Mouse (Mus musculus) MEL (cell line): ENCODE data around the gene Ankrd28. TPM values are rescaled to one million over a fixed set of nuclear protein-coding genes. Genes with fewer than 3 reads are reported as not detected.

ENCODE experiments used
- DNase-seq: peaks from one replicate; pipeline ENCODE4 v3.0.0; 2011; ENCODE audit warnings: low read depth, low spot score
- H3K27ac ChIP-seq: 2 replicates; pipeline ENCODE4 v1.5.1; 2012; ENCODE audit warnings: low read depth, mild to moderate bottlenecking, control low read depth, low read length, moderate library complexity; ENCODE audit not compliant: control insufficient read depth
- H3K27me3 ChIP-seq, 2 experiments: fragments of 150-350 bp in 1 of 2; sonication (generic) in 1 of 2; 2 replicates each; pipeline ENCODE4 v1.6.1; 2012; ENCODE audit warnings: low read length in 2 of 2, mild to moderate bottlenecking in 2 of 2, improper control_type of control experiment in 1 of 2, moderate library complexity in 1 of 2; ENCODE audit not compliant: insufficient read depth in 2 of 2, control insufficient read depth in 1 of 2
- H3K36me3 ChIP-seq, 2 experiments: 2 replicates each; pipeline ENCODE4 v1.6.1; 2012 to 2014; ENCODE audit warnings: low read length in 2 of 2, improper control_type of control experiment in 1 of 2, inconsistent platforms in 1 of 2, mild to moderate bottlenecking in 1 of 2; ENCODE audit not compliant: insufficient read depth in 2 of 2, control insufficient read depth in 1 of 2
- H3K4me1 ChIP-seq, 2 experiments: fragments of 150-350 bp in 1 of 2; sonication (generic) in 1 of 2; 2 replicates each; pipeline ENCODE4 v1.6.1; 2012; ENCODE audit warnings: low read length in 2 of 2, improper control_type of control experiment in 1 of 2, mild to moderate bottlenecking in 1 of 2; ENCODE audit not compliant: insufficient read depth in 2 of 2, control insufficient read depth in 1 of 2
- H3K4me3 ChIP-seq, 2 experiments: fragments of 150-350 bp in 1 of 2; sonication (generic) in 1 of 2; 2 replicates each; pipeline ENCODE4 v1.5.1; 2012; ENCODE audit warnings: low read depth in 2 of 2, low read length in 2 of 2, mild to moderate bottlenecking in 2 of 2, moderate library complexity in 2 of 2, control low read depth in 1 of 2, improper control_type of control experiment in 1 of 2; ENCODE audit not compliant: control insufficient read depth in 1 of 2, insufficient read depth in 1 of 2
- H3K79me2 ChIP-seq: 2 replicates; pipeline ENCODE4 v1.6.1; 2012; ENCODE audit warnings: mild to moderate bottlenecking, low read length, moderate library complexity; ENCODE audit not compliant: control insufficient read depth, poor library complexity, insufficient read depth
- H3K9ac ChIP-seq: 2 replicates; pipeline ENCODE4 v1.6.1; 2012; ENCODE audit warnings: low read depth, mild to moderate bottlenecking, control low read depth, low read length, moderate library complexity; ENCODE audit not compliant: control insufficient read depth, poor library complexity, severe bottlenecking
- H3K9me3 ChIP-seq: fragments of 150-350 bp; sonication (generic); replicated peaks from 2 replicates; pipeline ENCODE4 v1.6.1; 2012; ENCODE audit warnings: mild to moderate bottlenecking, low read length, improper control_type of control experiment, moderate library complexity; ENCODE audit not compliant: insufficient read depth
- BHLHE40 ChIP-seq: IDR thresholded peaks from 2 replicates; pipeline ENCODE4 v1.6.1; 2012; ENCODE audit warnings: low read depth, mild to moderate bottlenecking, inconsistent platforms, low read length, improper control_type of control experiment, borderline replicate concordance
- CHD1 ChIP-seq: IDR thresholded peaks from 2 replicates; pipeline ENCODE4 v1.6.1; 2012; ENCODE audit warnings: low read depth, mild to moderate bottlenecking, inconsistent platforms, low read length, improper control_type of control experiment
- CHD2 ChIP-seq: IDR thresholded peaks from 2 replicates; pipeline ENCODE4 v1.6.1; 2011; ENCODE audit warnings: low read length, improper control_type of control experiment
- CTCF ChIP-seq, 3 experiments: IDR thresholded peaks in 2 of 3; conservative IDR thresholded peaks in 1 of 3; 2 replicates each; pipeline ENCODE4 v1.5.1; 2011 to 2012; ENCODE audit warnings: low read length in 3 of 3, low read depth in 2 of 3, mild to moderate bottlenecking in 2 of 3, improper control_type of control experiment in 1 of 3, inconsistent platforms in 1 of 3, mixed read lengths in 1 of 3, moderate library complexity in 1 of 3; ENCODE audit not compliant: control insufficient read depth in 1 of 3, insufficient read depth in 1 of 3, poor library complexity in 1 of 3, severe bottlenecking in 1 of 3
- EP300 ChIP-seq, 2 experiments: IDR thresholded peaks; 2 replicates each; pipeline ENCODE4 v1.6.1; 2011; ENCODE audit warnings: improper control_type of control experiment in 2 of 2, low read length in 2 of 2, low read depth in 1 of 2, mild to moderate bottlenecking in 1 of 2
- ETS1 ChIP-seq: IDR thresholded peaks from 2 replicates; pipeline ENCODE4 v1.6.1; 2012; ENCODE audit warnings: low read depth, mild to moderate bottlenecking, inconsistent platforms, low read length, improper control_type of control experiment, moderate library complexity
- GATA1 ChIP-seq: IDR thresholded peaks from 2 replicates; pipeline ENCODE4 v1.6.1; 2011; ENCODE audit warnings: low read depth, low read length, improper control_type of control experiment
- HCFC1 ChIP-seq: IDR thresholded peaks from 2 replicates; pipeline ENCODE4 v1.6.1; 2012; ENCODE audit warnings: low read depth, mild to moderate bottlenecking, inconsistent platforms, low read length, improper control_type of control experiment, moderate library complexity
- MAFK ChIP-seq: IDR thresholded peaks from 2 replicates; pipeline ENCODE4 v1.6.1; 2011; ENCODE audit warnings: low read depth, mild to moderate bottlenecking, low read length, improper control_type of control experiment, borderline replicate concordance
- MAZ ChIP-seq: IDR thresholded peaks from 2 replicates; pipeline ENCODE4 v1.6.1; 2012; ENCODE audit warnings: low read depth, mild to moderate bottlenecking, inconsistent platforms, low read length, improper control_type of control experiment
- MEF2A ChIP-seq: IDR thresholded peaks from 2 replicates; pipeline ENCODE4 v1.6.1; 2014; ENCODE audit warnings: low read depth, mild to moderate bottlenecking, inconsistent platforms, low read length, improper control_type of control experiment; ENCODE audit not compliant: poor library complexity, insufficient replicate concordance, severe bottlenecking; ENCODE audit errors: extremely low read depth
- MYC ChIP-seq: IDR thresholded peaks from 2 replicates; pipeline ENCODE4 v1.6.1; 2011; ENCODE audit warnings: low read depth, mild to moderate bottlenecking, low read length, improper control_type of control experiment, moderate library complexity
- NELFE ChIP-seq: IDR thresholded peaks from 2 replicates; pipeline ENCODE4 v1.6.1; 2011; ENCODE audit warnings: low read depth, low read length, improper control_type of control experiment
- POLR2AphosphoS2 ChIP-seq: IDR thresholded peaks from 2 replicates; pipeline ENCODE4 v1.6.1; 2011; ENCODE audit warnings: low read length, improper control_type of control experiment
- TBP ChIP-seq: IDR thresholded peaks from 2 replicates; pipeline ENCODE4 v1.8.0; 2011; ENCODE audit warnings: low read depth, low read length, improper control_type of control experiment
- TCF12 ChIP-seq: IDR thresholded peaks from 2 replicates; pipeline ENCODE4 v1.6.1; 2014; ENCODE audit warnings: low read depth, mild to moderate bottlenecking, inconsistent platforms, low read length, improper control_type of control experiment, moderate library complexity
- UBTF ChIP-seq: IDR thresholded peaks from 2 replicates; pipeline ENCODE4 v1.6.1; 2012; ENCODE audit warnings: low read depth, mild to moderate bottlenecking, inconsistent platforms, low read length, improper control_type of control experiment, moderate library complexity, borderline replicate concordance; ENCODE audit not compliant: insufficient read depth
- USF1 ChIP-seq: IDR thresholded peaks from 2 replicates; pipeline ENCODE4 v1.6.1; 2014; ENCODE audit warnings: low read depth, mild to moderate bottlenecking, inconsistent platforms, low read length, improper control_type of control experiment, moderate library complexity
- USF2 ChIP-seq, 2 experiments: IDR thresholded peaks; 2 replicates each; pipeline ENCODE4 v1.6.1; 2011 to 2012; ENCODE audit warnings: improper control_type of control experiment in 2 of 2, low read length in 2 of 2, borderline replicate concordance in 1 of 2, inconsistent platforms in 1 of 2, low read depth in 1 of 2, mild to moderate bottlenecking in 1 of 2; ENCODE audit not compliant: insufficient read depth in 1 of 2
- polyA plus RNA-seq, 2 experiments: library from polyadenylated mRNA; stranded (reverse) in 1 of 2; unstranded in 1 of 2; fragments of >175 nt in 1 of 2; fragments of >200 nt in 1 of 2; gene quantifications; 2 replicates each; pipeline versions ENCODE4 v1.2.1 to v1.2.4; 2012; ENCODE audit warnings: low replicate concordance in 2 of 2, low read depth in 1 of 2; ENCODE audit not compliant: insufficient read length in 2 of 2, insufficient read depth in 1 of 2, missing spikeins in 1 of 2
- total RNA-seq: library from RNA; depleted of rRNA; stranded (reverse); fragments of 300-350 nt; gene quantifications from 2 replicates; pipeline ENCODE4 v1.2.3, GENCODE M21; 2012

Ankrd28 gene
- total and polyA plus RNA-seq, 3 experiments, result 32.5 to 41.2 (median 38.8) TPM

GRCm38 (mm10) chr14:31748239-31748873 is 82.1 kb downstream of the Ankrd28 start (continued):
- TF ChIP-seq BHLHE40 (no peak), EP300 (IDR thresholded peaks at IDR 0.05; ENCODE audit: low read depth in 1 of 2, low read length in 2 of 2) (no peak), UBTF (no peak)

DNA sequence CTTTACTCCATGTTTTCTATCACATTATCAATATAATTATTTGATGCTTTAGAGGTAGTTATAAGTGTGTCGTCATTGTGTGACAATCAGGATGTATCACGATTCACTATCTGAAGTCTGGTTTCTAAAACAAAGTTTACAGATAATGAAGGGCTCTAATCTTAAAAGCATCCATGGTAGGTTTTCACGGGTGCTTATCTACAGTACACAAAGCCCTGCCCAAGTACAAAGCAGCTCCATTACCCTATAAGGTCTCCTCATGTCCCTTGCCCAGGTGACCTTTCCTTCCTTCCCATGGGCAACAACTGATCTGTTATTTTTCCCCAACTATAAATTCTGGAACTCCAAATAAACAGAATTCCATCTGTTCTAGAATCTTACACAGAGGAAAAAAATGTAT is 87.9 kb downstream of the Ankrd28 start:
- DNase-seq, result no peak
- TF ChIP-seq TCF12 (0 out of 2 replicates have a peak, but pooled peaks have one; percentile 14), UBTF (no peak), EP300 (IDR thresholded peaks at IDR 0.05; ENCODE audit: low read depth in 1 of 2, low read length in 2 of 2) (peak; percentile 35 to 42; a peak in 2 of 4 replicates), GATA1 (peak; percentile 54), POLR2AphosphoS2 (no peak), CHD2 (no peak), BHLHE40 (no peak)
- Histone ChIP-seq H3K79me2 (peaks cover 2% of the 10 kb centered on the region; the same call in 1 of the 2 replicates), H3K4me3 (no peak overlapping the region), H3K36me3 (peaks cover 10 to 68% of the 10 kb centered on the region in 2 experiments), H3K9me3 (no peaks in the 10 kb centered on the region), H3K27me3 (no peaks in the 10 kb centered on the region), H3K9ac (no peak overlapping the region), H3K4me1 (peaks cover 2 to 7% of the 10 kb centered on the region in 2 experiments; a peak in 3 of 4 replicates), H3K27ac (no peak overlapping the region)

DNA sequence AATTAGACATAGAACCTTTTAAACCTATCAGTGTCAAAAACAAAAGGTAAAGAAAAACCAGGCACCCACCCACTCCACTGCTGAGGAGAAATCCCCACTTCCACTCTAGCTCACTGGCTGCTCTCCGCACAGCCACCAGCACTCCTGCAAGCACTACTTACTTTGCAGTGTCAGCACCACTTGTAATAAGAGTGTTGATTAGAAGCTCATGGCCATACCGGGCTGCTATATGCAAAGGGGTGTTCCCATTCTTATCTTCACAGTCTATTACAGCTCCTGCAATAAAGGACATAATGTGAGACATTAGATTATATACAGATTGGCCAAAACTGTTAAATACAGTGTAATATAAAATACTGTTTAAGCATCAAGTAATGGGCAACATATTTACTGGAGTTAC is 95.6 kb downstream of the Ankrd28 start:
- H3K9me3 ChIP-seq, result no peaks in the 10 kb centered on the region
- H3K27ac ChIP-seq, result no peak overlapping the region
- no peak overlapping the region for H3K4me3 ChIP-seq
- DNase-seq, result peak; percentile 26
- H3K27me3 ChIP-seq, result no peaks in the 10 kb centered on the region
- TF ChIP-seq TBP (no peak), GATA1 (no peak), USF2 (IDR thresholded peaks at IDR 0.05; ENCODE audit: borderline replicate concordance in 1 of 2, insufficient read depth in 1 of 2, low read depth in 1 of 2, low read length in 2 of 2) (no peak), ETS1 (no peak), CTCF (IDR thresholded peaks at IDR 0.05 in 2 of 3, conservative IDR thresholded peaks at IDR 0.05 in 1 of 3; ENCODE audit: control insufficient read depth in 1 of 3, insufficient read depth in 1 of 3, low read depth in 2 of 3, low read length in 3 of 3, poor library complexity in 1 of 3, severe bottlenecking in 1 of 3) (no peak), CHD1 (no peak), TCF12 (no peak), HCFC1 (no peak), MAFK (no peak), USF1 (no peak), MEF2A (no peak), BHLHE40 (no peak), UBTF (no peak), MAZ (no peak), NELFE (no peak), MYC (no peak)
- H3K9ac ChIP-seq, result no peak overlapping the region
- H3K79me2 ChIP-seq, result 0 out of 2 replicates have a peak, but pooled peaks cover 2% of the 10 kb centered on the region
- peaks cover 0 to 56% of the 10 kb centered on the region in 2 experiments for H3K36me3 ChIP-seq
- no peaks in the 10 kb centered on the region for H3K4me1 ChIP-seq
